Mouse (Mus musculus) embryonic facial prominence, embryonic 11.5 days (tissue): Measurements from ENCODE around the gene Ssh3. TPM values are rescaled to one million over a fixed set of nuclear protein-coding genes. Genes with fewer than 3 reads are reported as not detected.

ENCODE experiments used
- ATAC-seq: fragments of 200-750 bp; cut with Nextera tagmentation; replicated peaks from 2 replicates; pipeline ENCODE4 v1.8.0; 2017; ENCODE audit warnings: low read depth; ENCODE audit not compliant: insufficient number of reproducible peaks, low FRiP score, low TSS enrichment
- DNase-seq: peaks from one replicate; pipeline ENCODE4 v3.0.0-alpha.2; 2015; ENCODE audit warnings: low spot score
- H3K27ac ChIP-seq: fragments of 300-500 bp; sonication (generic); replicated peaks from 2 replicates; pipeline ENCODE4 v1.5.1; 2014; ENCODE audit warnings: mild to moderate bottlenecking, low read depth, low read length, control low read depth
- H3K27me3 ChIP-seq: fragments of 300-500 bp; sonication (generic); 2 replicates; pipeline ENCODE4 v1.6.1; 2014; ENCODE audit warnings: mild to moderate bottlenecking, low read length, moderate library complexity, mixed read lengths; ENCODE audit not compliant: control insufficient read depth, insufficient read depth
- H3K36me3 ChIP-seq: fragments of 300-500 bp; sonication (generic); replicated peaks from 2 replicates; pipeline ENCODE4 v1.6.1; 2014; ENCODE audit warnings: low read depth, mild to moderate bottlenecking, low read length, moderate library complexity, mixed read lengths; ENCODE audit not compliant: control insufficient read depth, insufficient read depth
- H3K4me1 ChIP-seq: fragments of 300-500 bp; sonication (generic); 2 replicates; pipeline ENCODE4 v1.6.1; 2014; ENCODE audit warnings: low read length, mixed read lengths; ENCODE audit not compliant: control insufficient read depth, insufficient read depth
- H3K4me2 ChIP-seq: fragments of 300-500 bp; sonication (generic); 2 replicates; pipeline ENCODE4 v1.6.1; 2014; ENCODE audit warnings: low read depth, mild to moderate bottlenecking, control low read depth, low read length, moderate library complexity
- H3K4me3 ChIP-seq: fragments of 300-500 bp; sonication (generic); 2 replicates; pipeline ENCODE4 v1.5.1; 2014; ENCODE audit warnings: low read depth, low read length, control low read depth
- H3K9ac ChIP-seq: fragments of 300-500 bp; sonication (generic); replicated peaks from 2 replicates; pipeline ENCODE4 v1.6.1; 2014; ENCODE audit warnings: mild to moderate bottlenecking, control low read depth, low read length
- H3K9me3 ChIP-seq: fragments of 300-500 bp; sonication (generic); replicated peaks from 2 replicates; pipeline ENCODE4 v1.6.1; 2016; ENCODE audit warnings: mild to moderate bottlenecking, low read length, inconsistent platforms, mixed read lengths; ENCODE audit not compliant: control insufficient read depth
- WGBS: fragments of 180-500 bp; shearing (Covaris S2); extraction: QIAGEN DNeasy Blood & Tissue Kit; methylation state at CpG from one replicate; pipeline ENCODE4 v1.1.7; 2014; 5-methylcytosine and 5-hydroxymethylcytosine counted together
- polyA plus RNA-seq: library from polyadenylated mRNA; unstranded; fragments of >200 nt; fragmentation: Nextera tagmentation; extraction: Ambion mirVana; gene quantifications from 2 replicates; pipeline ENCODE4 v1.2.1, GENCODE M21; 2014

Gene Ssh3
- polyA plus RNA-seq, 1 experiment from 2014 or later = 2.7 TPM

- no peak overlapping the region for H3K27ac ChIP-seq
- H3K36me3 ChIP-seq = no peaks in the 10 kb centered on the region
- no peaks in the 10 kb centered on the region for H3K27me3 ChIP-seq
- H3K4me3 ChIP-seq = peak overlapping the region; percentile 96
- no peaks in the 10 kb centered on the region for H3K9me3 ChIP-seq
- DNase-seq (no peak), ATAC-seq (no peak)
- WGBS = 53% methylated on average over 4 of the region's 4 CpGs
- no peak overlapping the region; the same call in 1 of the 2 replicates for H3K9ac ChIP-seq
- H3K4me1 ChIP-seq = peaks cover 23% of the 10 kb centered on the region
- peak overlapping the region; percentile 89 for H3K4me2 ChIP-seq
Observed at GRCm38 (mm10) chr19:4304871-4305321, 35.9 kb upstream of the Ssh3 start.

- no peak overlapping the region for H3K27ac ChIP-seq
- DNase-seq = no peak
- peak overlapping the region; percentile 89 for H3K4me2 ChIP-seq
- WGBS = 74% methylated on average over 5 of the region's 5 CpGs
- peak overlapping the region; percentile 96 for H3K4me3 ChIP-seq
- H3K27me3 ChIP-seq = no peaks in the 10 kb centered on the region
- H3K4me1 ChIP-seq = peaks cover 23% of the 10 kb centered on the region
- H3K9ac ChIP-seq = no peak overlapping the region; the same call in 1 of the 2 replicates
- no peaks in the 10 kb centered on the region for H3K36me3 ChIP-seq
- no peak for ATAC-seq
- no peaks in the 10 kb centered on the region for H3K9me3 ChIP-seq
Observed at GRCm38 (mm10) chr19:4304251-4304821, 35.4 kb upstream of the Ssh3 start.

- ATAC-seq (no peak), DNase-seq (no peak)
- H3K27ac ChIP-seq = no peak overlapping the region
- no peak overlapping the region for H3K4me2 ChIP-seq
- H3K9me3 ChIP-seq = no peaks in the 10 kb centered on the region
- peaks cover 23% of the 10 kb centered on the region for H3K4me1 ChIP-seq
- no peaks in the 10 kb centered on the region for H3K36me3 ChIP-seq
- no peaks in the 10 kb centered on the region for H3K27me3 ChIP-seq
- no peak overlapping the region for H3K4me3 ChIP-seq
- H3K9ac ChIP-seq = no peak overlapping the region
- 92% methylated on average over 5 of the region's 5 CpGs for WGBS
Observed at GRCm38 (mm10) chr19:4303640-4303995, 34.6 kb upstream of the Ssh3 start.

- H3K4me1 ChIP-seq = peaks cover 23% of the 10 kb centered on the region
- no peak overlapping the region; the same call in 1 of the 2 replicates for H3K9ac ChIP-seq
- peak overlapping the region; percentile 8; the same call in 1 of the 2 replicates for H3K4me2 ChIP-seq
- H3K9me3 ChIP-seq = no peaks in the 10 kb centered on the region
- H3K36me3 ChIP-seq = no peaks in the 10 kb centered on the region
- no peak overlapping the region; the same call in 1 of the 2 replicates for H3K27ac ChIP-seq
- H3K4me3 ChIP-seq = no peak overlapping the region
- ATAC-seq = no peak
- no peak for DNase-seq
- 71% methylated on average over 7 of the region's 7 CpGs for WGBS
- H3K27me3 ChIP-seq = no peaks in the 10 kb centered on the region
Observed at GRCm38 (mm10) chr19:4302936-4303639, 34.1 kb upstream of the Ssh3 start.

- Histone ChIP-seq H3K9me3 (no peaks in the 10 kb centered on the region), H3K36me3 (no peaks in the 10 kb centered on the region), H3K27ac (peak overlapping the region; percentile 76), H3K4me3 (no peak overlapping the region), H3K27me3 (no peaks in the 10 kb centered on the region), H3K4me2 (peak overlapping the region; percentile 30), H3K9ac (peak overlapping the region; percentile 25), H3K4me1 (peaks cover 23% of the 10 kb centered on the region)
- DNase-seq (peak; percentile 57), ATAC-seq (no peak)
- WGBS = 26% methylated on average over 21 of the region's 21 CpGs
Observed at GRCm38 (mm10) chr19:4301735-4302651, 33.0 kb upstream of the Ssh3 start.

- Histone ChIP-seq H3K9me3 (no peaks in the 10 kb centered on the region), H3K27ac (0 out of 2 replicates have a peak overlapping the region, but pooled peaks have one; percentile 76), H3K27me3 (no peaks in the 10 kb centered on the region), H3K36me3 (no peaks in the 10 kb centered on the region), H3K4me2 (no peak overlapping the region), H3K4me1 (peaks cover 23% of the 10 kb centered on the region), H3K9ac (peak overlapping the region; percentile 25; the same call in 1 of the 2 replicates), H3K4me3 (no peak overlapping the region)
- DNase-seq (no peak), ATAC-seq (no peak)
- WGBS = 72% methylated on average over 11 of the region's 11 CpGs
Observed at GRCm38 (mm10) chr19:4300852-4301734, 32.1 kb upstream of the Ssh3 start.

- ATAC-seq (no peak), DNase-seq (no peak)
- WGBS = 60% methylated on average over 7 of the region's 7 CpGs
- Histone ChIP-seq H3K4me2 (no peak overlapping the region), H3K9ac (no peak overlapping the region), H3K9me3 (no peaks in the 10 kb centered on the region), H3K4me3 (no peak overlapping the region), H3K36me3 (no peaks in the 10 kb centered on the region), H3K4me1 (peaks cover 23% of the 10 kb centered on the region), H3K27me3 (no peaks in the 10 kb centered on the region), H3K27ac (no peak overlapping the region)
Observed at GRCm38 (mm10) chr19:4300271-4300704, 31.3 kb upstream of the Ssh3 start.
